Mouse (Mus musculus) adrenal gland, postnatal 10 days (tissue): ENCODE data around the gene H2al1h. TPM values are rescaled to one million over a fixed set of nuclear protein-coding genes. Genes with fewer than 3 reads are reported as not detected.

Source experiments
- total RNA-seq, 2 experiments: library from RNA; stranded (reverse); gene quantifications; 2 replicates each; pipeline ENCODE4 v1.2.3; 2021

Gene H2al1h
- total RNA-seq, 2 experiments from 2014 or later: not detected

Other genes with a start within 250 kb of the H2al1h start
- gene H2al1a, start 22.2 kb upstream of the H2al1h start, total RNA-seq: not detected
- not detected for gene H2al1b, start 19.1 kb upstream of the H2al1h start, total RNA-seq
- not detected for gene H2al1c, start 15.8 kb upstream of the H2al1h start, total RNA-seq
- not detected for gene H2al1d, start 12.7 kb upstream of the H2al1h start, total RNA-seq
- gene H2al1e, start 9.6 kb upstream of the H2al1h start, total RNA-seq: not detected
- not detected for gene H2al1f, start 6.3 kb upstream of the H2al1h start, total RNA-seq
- gene H2al1g, start 3.2 kb upstream of the H2al1h start, total RNA-seq: not detected
- gene H2al1i, start 3.2 kb downstream of the H2al1h start, total RNA-seq: not detected
- not detected for gene H2al1j, start 6.3 kb downstream of the H2al1h start, total RNA-seq